Mouse (Mus musculus): Measurements from ENCODE around the gene Igdcc3. TPM values are rescaled to one million over a fixed set of nuclear protein-coding genes. Genes with fewer than 3 reads are reported as not detected.

The Igdcc3 gene
- polyA plus RNA-seq, 1 experiment from 2014 or later, result 4.1 TPM

DNA sequence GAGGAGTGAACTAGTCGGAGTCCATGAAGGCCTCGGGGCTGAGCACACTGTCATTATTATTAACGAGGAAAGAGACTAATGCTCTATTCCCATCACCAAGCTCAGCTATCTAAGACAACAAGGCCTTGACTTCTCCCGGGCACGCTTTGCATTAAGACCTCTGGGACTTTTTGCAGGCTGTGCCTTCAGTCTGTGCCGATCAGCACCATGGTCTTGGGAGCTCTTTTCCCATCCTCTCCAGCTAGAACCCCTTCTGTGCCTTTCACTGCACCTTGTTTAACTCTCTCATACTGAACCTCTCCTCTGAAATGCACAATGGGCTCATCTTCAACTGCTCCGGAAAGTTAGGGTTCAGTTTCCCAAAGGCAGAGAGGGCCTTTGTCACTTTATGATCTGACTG lies 49.3 kb downstream of the Igdcc3 start:
- no peak for DNase-seq
- TF ChIP-seq CTCF (IDR thresholded peaks at IDR 0.05; ENCODE audit: low read depth), result no peak
- H3K9me3 ChIP-seq (ENCODE audit: low read depth, low read length), result no peaks in the 10 kb centered on the region

DNA sequence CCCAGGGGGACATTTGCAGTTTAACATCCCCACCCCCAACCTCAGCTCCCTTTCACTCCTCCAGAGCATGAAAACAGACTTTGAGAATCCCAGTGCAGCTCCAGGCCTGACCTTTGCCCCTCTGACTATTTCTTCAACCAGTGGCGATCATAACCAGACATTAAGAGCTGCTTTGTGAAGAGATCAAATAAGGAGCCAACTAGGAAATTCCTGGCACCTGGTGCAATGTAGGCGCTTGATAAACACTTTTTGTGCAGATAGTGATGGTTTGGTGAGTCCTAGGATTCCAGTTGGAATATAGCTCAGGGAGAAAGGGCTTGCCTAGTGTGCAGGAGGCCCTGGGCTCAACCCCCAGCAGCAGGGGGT lies 50.4 kb downstream of the Igdcc3 start:
- Histone ChIP-seq H3K27ac (ENCODE audit: low read depth) (peak overlapping the region; percentile 63; the same call in 1 of the 2 replicates), H3K4me1 (ENCODE audit: insufficient read depth) (peaks cover 19% of the 10 kb centered on the region), H3K27me3 (ENCODE audit: insufficient read depth, low read length) (no peaks in the 10 kb centered on the region), H3K4me2 (0 out of 2 replicates have a peak overlapping the region, but pooled peaks have one; percentile 7), H3K9me3 (ENCODE audit: low read depth, low read length) (no peaks in the 10 kb centered on the region), H3K36me3 (ENCODE audit: insufficient read depth) (no peaks in the 10 kb centered on the region), H3K4me3 (ENCODE audit: low read depth, low read length) (no peak overlapping the region), H3K9ac (no peak overlapping the region; the same call in 1 of the 2 replicates)
- DNase-seq, result peak; percentile 31
- WGBS, result 24% methylated on average over 2 of the region's 2 CpGs
- no peak for TF ChIP-seq CTCF (IDR thresholded peaks at IDR 0.05; ENCODE audit: low read depth)
- no peak for ATAC-seq (ENCODE audit: insufficient read depth)

More for the DNA sequence above, 49.3 kb downstream of the Igdcc3 start:
- no peak overlapping the region for H3K9ac ChIP-seq
- no peaks in the 10 kb centered on the region for H3K27me3 ChIP-seq (ENCODE audit: insufficient read depth, low read length)
- no peak overlapping the region for H3K4me3 ChIP-seq (ENCODE audit: low read depth, low read length)
- H3K36me3 ChIP-seq (ENCODE audit: insufficient read depth), result no peaks in the 10 kb centered on the region
- WGBS, result 61% methylated on average over 7 of the region's 7 CpGs
- H3K4me1 ChIP-seq (ENCODE audit: insufficient read depth), result peaks cover 12% of the 10 kb centered on the region
- H3K27ac ChIP-seq (ENCODE audit: low read depth), result no peak overlapping the region
- no peak overlapping the region for H3K4me2 ChIP-seq
- no peak for ATAC-seq (ENCODE audit: insufficient read depth)

DNA sequence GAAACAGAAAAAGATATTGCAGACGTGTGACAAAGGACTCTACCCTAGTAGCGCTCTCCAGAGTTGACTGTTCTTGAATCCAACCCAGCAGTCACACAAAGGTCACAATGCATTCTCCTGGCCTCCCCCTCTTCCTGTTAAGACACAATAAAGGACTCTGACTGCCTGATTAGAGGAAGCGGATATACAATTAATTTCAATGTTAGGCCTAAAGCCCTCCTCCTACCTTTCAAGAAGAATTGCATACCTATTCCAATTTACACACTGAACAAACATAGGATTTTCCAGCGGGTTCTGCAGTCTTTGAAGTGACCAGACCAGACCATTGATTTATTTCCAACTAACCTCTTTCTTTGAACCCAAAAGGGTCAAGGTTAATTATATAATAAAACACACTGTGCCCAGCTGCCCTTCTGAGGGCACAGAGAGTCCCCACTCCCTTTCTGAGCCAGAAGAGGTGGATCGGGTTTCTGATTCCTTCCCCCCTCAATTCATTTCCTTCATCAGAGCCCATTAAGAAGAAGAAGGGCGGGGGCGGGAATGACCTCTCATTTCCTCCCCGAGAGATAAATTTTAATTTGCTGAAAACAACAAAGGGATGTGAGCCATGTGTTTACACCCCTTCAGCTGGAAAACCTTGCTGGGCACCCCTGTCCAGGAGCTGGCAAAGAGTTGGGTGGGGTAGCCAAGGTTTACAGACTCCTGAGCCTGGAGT lies 50.9 kb downstream of the Igdcc3 start:
- Histone ChIP-seq H3K4me3 (ENCODE audit: low read depth, low read length) (no peak overlapping the region), H3K4me2 (0 out of 2 replicates have a peak overlapping the region, but pooled peaks have one; percentile 7), H3K4me1 (ENCODE audit: insufficient read depth) (peaks cover 19% of the 10 kb centered on the region), H3K9ac (no peak overlapping the region), H3K27me3 (ENCODE audit: insufficient read depth, low read length) (no peaks in the 10 kb centered on the region), H3K9me3 (ENCODE audit: low read depth, low read length) (no peaks in the 10 kb centered on the region), H3K36me3 (ENCODE audit: insufficient read depth) (no peaks in the 10 kb centered on the region), H3K27ac (ENCODE audit: low read depth) (peak overlapping the region; percentile 63; the same call in 1 of the 2 replicates)
- DNase-seq (peak; percentile 58), ATAC-seq (ENCODE audit: insufficient read depth) (no peak)
- TF ChIP-seq CTCF (IDR thresholded peaks at IDR 0.05; ENCODE audit: low read depth), result no peak
- 25% methylated on average over 8 of the region's 8 CpGs for WGBS

DNA sequence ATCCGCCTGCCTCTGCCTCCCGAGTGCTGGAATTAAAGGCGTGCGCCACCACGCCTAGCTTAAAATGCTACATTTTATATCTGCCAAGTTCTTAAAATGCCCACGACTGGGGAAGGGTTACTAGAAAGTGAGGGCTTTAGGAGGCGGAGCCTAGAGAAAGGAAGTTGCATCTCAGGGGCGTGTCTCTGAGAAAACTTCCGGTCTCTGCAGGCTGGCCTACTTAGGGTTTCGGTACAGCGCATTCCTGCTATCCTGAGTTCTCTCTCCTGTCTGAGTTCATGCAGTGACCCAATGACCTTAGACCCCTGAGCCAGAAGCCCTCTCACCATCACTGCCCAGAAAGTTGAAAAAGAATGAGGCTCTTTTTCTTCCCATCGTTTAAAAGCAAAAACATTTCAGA lies 52.2 kb downstream of the Igdcc3 start:
- no peak overlapping the region for H3K9ac ChIP-seq
- H3K4me2 ChIP-seq, result no peak overlapping the region
- peaks cover 19% of the 10 kb centered on the region for H3K4me1 ChIP-seq (ENCODE audit: insufficient read depth)
- H3K9me3 ChIP-seq (ENCODE audit: low read depth, low read length), result no peaks in the 10 kb centered on the region
- ATAC-seq (ENCODE audit: insufficient read depth) (no peak), DNase-seq (peak; percentile 31)
- WGBS, result 69% methylated on average over 12 of the region's 12 CpGs
- H3K27me3 ChIP-seq (ENCODE audit: insufficient read depth, low read length), result no peaks in the 10 kb centered on the region
- H3K4me3 ChIP-seq (ENCODE audit: low read depth, low read length), result no peak overlapping the region
- no peak for TF ChIP-seq CTCF (IDR thresholded peaks at IDR 0.05; ENCODE audit: low read depth)
- no peak overlapping the region for H3K27ac ChIP-seq (ENCODE audit: low read depth)
- no peaks in the 10 kb centered on the region for H3K36me3 ChIP-seq (ENCODE audit: insufficient read depth)

DNA sequence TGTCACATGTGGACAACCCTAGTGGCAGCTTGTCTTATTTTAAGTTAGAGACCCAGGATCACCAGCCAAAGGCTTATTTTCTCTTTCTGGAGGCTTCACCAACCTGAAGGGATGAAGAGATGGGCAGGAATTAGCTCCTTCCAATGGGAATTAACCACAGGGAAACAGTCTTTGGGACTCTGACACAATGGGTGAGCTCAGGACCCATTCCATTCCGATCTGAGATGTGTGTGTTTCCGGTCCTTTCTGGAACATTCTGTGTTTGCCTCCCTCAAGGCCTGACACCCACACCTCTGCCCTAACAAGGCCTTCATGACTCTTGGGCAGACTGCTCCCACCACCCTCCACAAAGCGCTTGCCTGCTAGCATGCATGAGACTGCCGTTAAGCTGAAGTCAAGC lies 54.1 kb downstream of the Igdcc3 start, which contains the start of gene Parp16:
Parp16 (plus strand) TSS at position 301 of the 400 bp plus-strand sequence.
- ATAC-seq (ENCODE audit: insufficient read depth), result no peak
- no peaks in the 10 kb centered on the region for H3K9me3 ChIP-seq (ENCODE audit: low read depth, low read length)
- H3K4me3 ChIP-seq (ENCODE audit: low read depth, low read length), result no peak within 1 kb of the TSS

GRCm38 (mm10) chr9:65195621-65195981 lies 54.6 kb downstream of the Igdcc3 start:
- WGBS, result 25% methylated on average over 8 of the region's 8 CpGs
- ATAC-seq (ENCODE audit: insufficient read depth) (peak; percentile 5; the same call in 1 of the 2 replicates), DNase-seq (peak; percentile 67)
- H3K4me3 ChIP-seq (ENCODE audit: low read depth, low read length), result no peak overlapping the region
- no peaks in the 10 kb centered on the region for H3K9me3 ChIP-seq (ENCODE audit: low read depth, low read length)
- H3K4me2 ChIP-seq, result peak overlapping the region; percentile 23; the same call in 1 of the 2 replicates
- peak overlapping the region; percentile 95 for H3K27ac ChIP-seq (ENCODE audit: low read depth)
- no peak overlapping the region for H3K9ac ChIP-seq
- TF ChIP-seq CTCF (IDR thresholded peaks at IDR 0.05; ENCODE audit: low read depth), result no peak
- peaks cover 19% of the 10 kb centered on the region for H3K4me1 ChIP-seq (ENCODE audit: insufficient read depth)
- no peaks in the 10 kb centered on the region for H3K36me3 ChIP-seq (ENCODE audit: insufficient read depth)
- no peaks in the 10 kb centered on the region for H3K27me3 ChIP-seq (ENCODE audit: insufficient read depth, low read length)

More for the DNA sequence above, 54.1 kb downstream of the Igdcc3 start, which contains the start of gene Parp16:
- no peak for DNase-seq
- H3K36me3 ChIP-seq (ENCODE audit: insufficient read depth), result no peaks in the 10 kb centered on the region
- H3K4me1 ChIP-seq (ENCODE audit: insufficient read depth), result peaks cover 19% of the 10 kb centered on the region
- no peak within 1 kb of the TSS for H3K9ac ChIP-seq
- TF ChIP-seq CTCF (IDR thresholded peaks at IDR 0.05; ENCODE audit: low read depth), result no peak
- H3K27me3 ChIP-seq (ENCODE audit: insufficient read depth, low read length), result no peaks in the 10 kb centered on the region
- peak within 1 kb of the TSS; percentile 95 for H3K27ac ChIP-seq (ENCODE audit: low read depth)
- peak within 1 kb of the TSS; percentile 23; the same call in 1 of the 2 replicates for H3K4me2 ChIP-seq
- WGBS, result 73% methylated on average over 4 of the region's 4 CpGs

DNA sequence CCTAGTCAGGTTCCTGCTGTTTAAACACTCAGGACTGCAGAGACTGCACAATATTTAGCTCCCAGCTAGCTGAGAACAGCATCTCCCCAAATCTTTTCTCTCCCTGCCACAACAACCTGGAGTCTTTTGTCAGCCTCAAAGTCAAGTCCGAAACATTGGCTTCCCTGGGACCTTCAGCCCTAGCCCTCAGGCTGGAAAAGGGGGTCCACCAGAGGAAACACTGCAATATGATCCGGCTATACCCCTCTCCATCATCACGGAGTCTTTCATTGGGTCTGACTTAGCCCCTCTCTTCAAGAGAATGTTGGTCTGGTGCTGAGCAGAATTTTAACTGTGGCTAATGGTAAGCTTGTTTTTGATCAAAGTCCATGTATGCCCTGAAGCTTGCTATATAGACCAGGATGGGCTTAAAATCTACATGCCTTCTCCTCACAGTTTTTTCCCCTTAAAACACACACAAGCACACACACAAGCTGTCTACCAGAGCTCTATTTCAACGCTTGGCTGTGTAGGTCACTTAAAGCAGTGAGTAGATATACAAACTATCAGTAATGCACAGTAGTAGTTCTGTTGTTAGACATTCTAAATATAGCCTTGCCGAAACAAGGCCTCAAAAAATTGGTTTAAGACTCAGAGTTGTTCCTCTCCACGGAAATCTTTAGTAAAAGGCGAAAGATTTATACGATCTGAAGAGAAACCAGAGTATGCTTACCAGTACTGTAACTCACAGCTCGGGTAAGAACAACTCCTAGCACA lies 55.2 kb downstream of the Igdcc3 start:
- Histone ChIP-seq H3K4me3 (ENCODE audit: low read depth, low read length) (peak overlapping the region; percentile 14; the same call in 1 of the 2 replicates), H3K4me2 (peak overlapping the region; percentile 43), H3K4me1 (ENCODE audit: insufficient read depth) (peaks cover 19% of the 10 kb centered on the region), H3K9ac (peak overlapping the region; percentile 47), H3K27me3 (ENCODE audit: insufficient read depth, low read length) (no peaks in the 10 kb centered on the region), H3K36me3 (ENCODE audit: insufficient read depth) (no peaks in the 10 kb centered on the region), H3K9me3 (ENCODE audit: low read depth, low read length) (no peaks in the 10 kb centered on the region), H3K27ac (ENCODE audit: low read depth) (peak overlapping the region; percentile 95)
- DNase-seq (peak; percentile 93), ATAC-seq (ENCODE audit: insufficient read depth) (peak; percentile 93)
- TF ChIP-seq CTCF (IDR thresholded peaks at IDR 0.05; ENCODE audit: low read depth), result no peak
- 2% methylated on average over 9 of the region's 9 CpGs for WGBS

Data from lung, embryonic 14.5 days (tissue).